ENCODE assay signal across 15 mouse cellular contexts in the genomic region with DNA sequence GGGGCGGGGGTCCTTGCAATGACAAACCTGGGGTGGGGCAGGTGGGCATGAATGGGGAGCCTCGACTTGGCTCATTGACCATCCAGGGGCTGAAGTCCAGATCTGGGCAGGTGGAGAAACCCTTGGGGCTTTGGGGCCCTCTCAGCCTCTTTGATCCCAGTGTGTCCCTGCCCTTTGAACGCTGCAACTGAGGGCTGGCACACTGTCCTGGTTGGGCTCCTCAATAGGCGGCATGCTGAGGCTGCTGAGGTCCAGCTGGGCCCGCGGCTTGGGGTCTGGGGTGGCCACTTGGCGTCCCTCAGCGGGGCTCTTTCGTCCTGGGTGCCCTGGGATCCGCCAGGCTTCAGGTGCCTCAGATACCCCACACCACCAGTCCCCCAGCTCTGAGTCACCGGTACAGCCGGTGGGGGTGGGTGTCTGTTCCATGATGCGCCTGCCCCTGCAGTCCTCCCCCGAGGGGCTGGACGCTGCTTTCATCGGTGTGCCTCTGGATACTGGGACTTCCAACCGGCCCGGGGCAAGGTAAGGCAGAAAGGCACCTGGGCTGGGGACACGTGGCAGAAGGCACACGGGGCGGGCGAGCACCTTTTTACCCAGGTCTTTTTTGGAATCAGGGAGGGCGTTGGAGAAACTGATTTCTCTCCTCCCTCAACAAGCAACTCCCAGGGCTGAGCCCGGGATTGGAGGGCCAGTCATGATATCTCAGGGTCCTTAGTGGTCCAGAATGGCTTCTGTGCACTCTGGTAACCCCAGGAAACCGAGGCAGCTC. TPM values are rescaled to one million over a fixed set of nuclear protein-coding genes. Genes with fewer than 3 reads are reported as not detected.
DNase-seq lines count a peak whose midpoint lies in the region; ATAC-seq and TF ChIP-seq lines count a peak whose summit lies in the region.
"Had no signal": no experiment of that assay in that cellular context is flagged by ENCODE, and none has a peak within 500 bp of the region (broad histone marks: within the 10 kb centered on the region; RNA-seq: fewer than 3 reads in every experiment).

Agmat (plus strand) TSS at position 95 of the 769 bp plus-strand sequence.

- H3K4me1 ChIP-seq in kidney, embryonic 16.5 days (ENCODE audit: insufficient read depth, low read length): peaks cover 6% of the 10 kb centered on the region; the same call in 1 of the 2 replicates
- H3K4me1 ChIP-seq in liver, postnatal 0 days (ENCODE audit: insufficient read depth): peaks cover 12% of the 10 kb centered on the region; the same call in 1 of the 2 replicates
- H3K4me1 ChIP-seq: lung, embryonic 15.5 days; neural tube, embryonic 12.5 days had no signal

- peak within 1 kb of the TSS; percentile 7 for H3K4me2 ChIP-seq in kidney, embryonic 16.5 days (replicated peaks; ENCODE audit: low read depth, low read length)
- peak within 1 kb of the TSS; percentile 58 for H3K4me2 ChIP-seq in liver, postnatal 0 days (ENCODE audit: low read depth, low read length)
- H3K4me2 ChIP-seq: lung, embryonic 15.5 days; neural tube, embryonic 12.5 days had no signal

- H3K27ac ChIP-seq in left cerebral cortex, adult 2 months: no peak within 1 kb of the TSS
- no peak within 1 kb of the TSS for H3K27ac ChIP-seq in kidney, embryonic 16.5 days (ENCODE audit: low read length)
- H3K27ac ChIP-seq in liver, postnatal 0 days (ENCODE audit: low read depth): peak within 1 kb of the TSS; percentile 90
- H3K27ac ChIP-seq: lung, embryonic 15.5 days; neural tube, embryonic 12.5 days had no signal

- no peak for DNase-seq in left cerebral cortex, adult 2 months (ENCODE audit: extremely low spot score in 1 of 2, low spot score in 2 of 2)
- no peak for DNase-seq in left cerebral cortex, adult 9 months (ENCODE audit: low spot score in 2 of 2)
- no peak for DNase-seq in adrenal gland, postnatal 25 days
- DNase-seq in liver, postnatal 0 days: peak; percentile 52
- no peak for DNase-seq in layer of hippocampus, adult 9-10 months (ENCODE audit: low spot score)
- DNase-seq: cerebellum, adult 8-10 months; gastrocnemius, postnatal 14 days; retina, postnatal 1 day; thymus, postnatal 25 days had no signal

- no peak for ATAC-seq in kidney, embryonic 16.5 days (ENCODE audit: low FRiP score, low TSS enrichment)
- no peak for ATAC-seq in liver, postnatal 0 days
- ATAC-seq in erythroid progenitor cell, adult 5-6 weeks (replicated peaks; ENCODE audit: low FRiP score, poor library complexity, severe bottlenecking): no peak
- ATAC-seq: inflammation-experienced regulatory T-cells, adult 6 months had no signal

- TF ChIP-seq CTCF in left cerebral cortex, adult 2 months (IDR thresholded peaks at IDR 0.05): no peak
- TF ChIP-seq CTCF in liver, postnatal 0 days (IDR thresholded peaks at IDR 0.05; ENCODE audit: low read depth): no peak

- WGBS in kidney, embryonic 16.5 days: 20% methylated on average over 25 of the region's 25 CpGs
- 26% methylated on average over 25 of the region's 25 CpGs for WGBS in liver, postnatal 0 days (ENCODE audit: insufficient replicate concordance)

- intact Hi-C loops in left cerebral cortex, adult 2 months (cut with DNase I): no loop called here

- no peak for TF ChIP-seq EP300 in liver, postnatal 0 days (IDR thresholded peaks at IDR 0.05; ENCODE audit: low read depth)

- 0 out of 2 replicates have a peak within 1 kb of the TSS, but pooled peaks have one; percentile 20 for H3K9ac ChIP-seq in kidney, embryonic 16.5 days (replicated peaks; ENCODE audit: low read length)
- peak within 1 kb of the TSS; percentile 70 for H3K9ac ChIP-seq in liver, postnatal 0 days (replicated peaks)
- H3K9ac ChIP-seq: lung, embryonic 15.5 days; neural tube, embryonic 12.5 days had no signal

- H3K36me3 ChIP-seq in kidney, embryonic 16.5 days (ENCODE audit: insufficient read depth, low read length): no peaks in the 10 kb centered on the region
- no peaks in the 10 kb centered on the region for H3K36me3 ChIP-seq in liver, postnatal 0 days (replicated peaks; ENCODE audit: insufficient read depth, low read length)
- H3K36me3 ChIP-seq: lung, embryonic 15.5 days; neural tube, embryonic 12.5 days had no signal

- H3K9me3 ChIP-seq in kidney, embryonic 16.5 days (ENCODE audit: low read length): no peaks in the 10 kb centered on the region
- no peaks in the 10 kb centered on the region for H3K9me3 ChIP-seq in liver, postnatal 0 days (ENCODE audit: low read length)
- H3K9me3 ChIP-seq: lung, embryonic 15.5 days; neural tube, embryonic 12.5 days had no signal

- no peaks in the 10 kb centered on the region for H3K27me3 ChIP-seq in kidney, embryonic 16.5 days (ENCODE audit: insufficient read depth, low read length)
- no peaks in the 10 kb centered on the region for H3K27me3 ChIP-seq in liver, postnatal 0 days (ENCODE audit: insufficient read depth, low read length)

- 0 out of 2 replicates have a peak within 1 kb of the TSS, but pooled peaks have one; percentile 9 for H3K4me3 ChIP-seq in left cerebral cortex, adult 2 months
- H3K4me3 ChIP-seq in kidney, embryonic 16.5 days (ENCODE audit: low read length): no peak within 1 kb of the TSS
- H3K4me3 ChIP-seq in liver, postnatal 0 days (ENCODE audit: low read depth, low read length): peak within 1 kb of the TSS; percentile 47
- H3K4me3 ChIP-seq: lung, embryonic 15.5 days; neural tube, embryonic 12.5 days had no signal

RNA-seq across cellular contexts. Expression of gene Agmat, which starts in this region (rescaled TPM):
- total RNA-seq in left cerebral cortex, adult 2 months (2021): 1 to 10 TPM; 2.0 to 2.7 TPM
- 45.1 and 50.4 TPM in 2 replicates for total RNA-seq in adrenal gland, postnatal 25 days (2021)
- 1.7 and 2.0 TPM in 2 replicates for polyA plus RNA-seq in kidney, embryonic 16.5 days (2015; fragmentation: Nextera tagmentation; extraction: Ambion mirVana)
- polyA plus RNA-seq in liver, postnatal 0 days (2015; fragmentation: Nextera tagmentation; extraction: Ambion mirVana): 101 and 105 TPM in 2 replicates
- total RNA-seq in erythroid progenitor cell, adult 5-6 weeks (2015; ENCODE audit: low replicate concordance): 1.3 TPM in 1 of 2 replicates, not detected in the other
- not detected in 2 replicates for total RNA-seq in erythroid progenitor cell, adult 5-6 weeks (2017; ENCODE audit: low replicate concordance)
- polyA plus RNA-seq: forebrain, embryonic 11.5 days; inflammation-experienced regulatory T-cells, adult 6 months; neural tube, embryonic 12.5 days had no signal

Comparison
In these comparisons a context has a peak if more than half of its experiments do, and no peak if none do; other contexts are left out.
1. RNA of gene Agmat (total RNA-seq): 45.1 to 50.4 TPM in adrenal gland, postnatal 25 days; 2.0 to 2.7 TPM in left cerebral cortex, adult 2 months and 1.3 TPM in erythroid progenitor cell, adult 5-6 weeks; every median in the first group is over 10 times any median in the second.
2. RNA of gene Agmat (polyA plus RNA-seq): 101 to 105 TPM in liver, postnatal 0 days; 1.7 to 2.0 TPM in kidney, embryonic 16.5 days; every median in the first group is over 10 times any median in the second.